Mouse (Mus musculus): ENCODE measurements around the gene Gsap.

DNA sequence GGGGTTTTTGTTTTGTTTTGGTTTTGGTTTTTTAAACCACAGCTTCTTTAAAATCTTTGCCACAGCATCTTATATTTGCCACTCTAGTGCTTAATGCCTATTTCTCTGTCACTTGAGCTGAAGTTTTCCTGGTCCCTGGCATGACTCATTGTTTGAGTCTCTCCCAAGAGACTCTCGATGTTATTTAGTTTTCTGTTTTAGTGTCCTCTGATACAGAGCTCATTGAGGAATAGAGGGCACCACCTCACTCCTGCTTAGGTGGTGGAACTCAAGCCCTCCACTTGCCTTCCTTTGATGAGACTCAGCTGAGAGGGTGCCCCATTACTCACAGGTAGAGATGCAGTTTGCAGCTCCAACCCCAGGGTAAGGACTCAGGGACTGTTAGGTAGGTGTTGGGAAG lies 17.4 kb downstream of the Gsap start:
- TF ChIP-seq GATA1 (IDR thresholded peaks at IDR 0.05; ENCODE audit: borderline replicate concordance, low read length) (no peak), FLI1 (IDR thresholded peaks at IDR 0.05; ENCODE audit: low read length) (no peak)

All from megakaryocyte, embryonic 14.5 days (primary cell).